ENCODE assay signal across 21 mouse cellular contexts in the genomic region with DNA sequence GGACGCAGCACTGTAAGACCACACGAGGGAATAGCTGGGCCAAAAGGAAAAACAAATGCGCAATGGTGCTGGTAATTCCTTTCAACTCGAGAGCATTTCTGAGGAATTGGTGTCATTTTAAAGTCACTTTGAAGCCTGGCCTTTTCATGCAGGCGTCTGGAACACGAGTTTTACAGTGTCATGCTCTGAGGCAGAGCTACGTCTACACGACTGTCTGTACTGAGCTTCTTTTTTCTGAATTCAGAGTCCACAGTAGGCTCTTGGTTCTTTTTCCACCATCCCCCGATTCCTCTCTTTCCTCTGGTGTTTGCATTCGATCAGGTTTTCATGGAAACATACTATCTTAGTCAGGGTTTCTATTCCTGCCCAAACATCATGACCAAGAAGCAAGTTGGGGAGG.
A peak's percentile ranks its signal among the peaks of the same experiment; 100 is the strongest.
DNase-seq lines count a peak whose midpoint lies in the region; ATAC-seq and TF ChIP-seq lines count a peak whose summit lies in the region.
"Had no signal": no experiment of that assay in that cellular context is flagged by ENCODE, and none has a peak within 500 bp of the region (broad histone marks: within the 10 kb centered on the region; RNA-seq: fewer than 3 reads in every experiment).

No protein-coding gene starts in this region.

- H3K9me3 ChIP-seq in midbrain, embryonic 11.5 days (ENCODE audit: control insufficient read depth, low read length), result no peaks in the 10 kb centered on the region
- H3K9me3 ChIP-seq in midbrain, postnatal 0 days (ENCODE audit: low read length), result no peaks in the 10 kb centered on the region
- H3K9me3 ChIP-seq in midbrain, embryonic 15.5 days, result no peaks in the 10 kb centered on the region
- no peaks in the 10 kb centered on the region for H3K9me3 ChIP-seq in midbrain, embryonic 14.5 days (ENCODE audit: control insufficient read depth, low read length)
- H3K9me3 ChIP-seq in midbrain, embryonic 16.5 days (replicated peaks; ENCODE audit: control insufficient read depth, low read length, poor library complexity, severe bottlenecking), result no peaks in the 10 kb centered on the region
- H3K9me3 ChIP-seq in midbrain, embryonic 13.5 days, result no peaks in the 10 kb centered on the region
- H3K9me3 ChIP-seq: G1E had no signal

- no peak for TF ChIP-seq CTCF in midbrain, postnatal 0 days (IDR thresholded peaks at IDR 0.05)

- DNase-seq in midbrain, embryonic 11.5 days (ENCODE audit: low spot score, missing footprints), result peak; percentile 23
- DNase-seq in midbrain, postnatal 0 days (ENCODE audit: low spot score), result no peak
- no peak for DNase-seq in midbrain, embryonic 14.5 days
- DNase-seq: adrenal gland, adult 2 months; adrenal gland, adult 8-10 months; adrenal gland, postnatal 10 days; adrenal gland, postnatal 14 days; adrenal gland, postnatal 25 days; adrenal gland, postnatal 36 days; B cell, adult 2 months; cerebellum, adult 11 months; cerebellum, adult 11-12 months; cerebellum, adult 18-20 months had no signal

- no peak overlapping the region for H3K9ac ChIP-seq in midbrain, embryonic 11.5 days (ENCODE audit: low read length)
- H3K9ac ChIP-seq in midbrain, postnatal 0 days (replicated peaks; ENCODE audit: low read length, poor library complexity, severe bottlenecking), result no peak overlapping the region
- H3K9ac ChIP-seq in midbrain, embryonic 15.5 days, result no peak overlapping the region
- no peak overlapping the region for H3K9ac ChIP-seq in midbrain, embryonic 14.5 days (replicated peaks; ENCODE audit: low read length)
- no peak overlapping the region for H3K9ac ChIP-seq in midbrain, embryonic 16.5 days (ENCODE audit: low read depth, low read length)
- no peak overlapping the region for H3K9ac ChIP-seq in midbrain, embryonic 13.5 days (replicated peaks)

- no peak overlapping the region for H3K4me2 ChIP-seq in midbrain, embryonic 11.5 days
- no peak overlapping the region for H3K4me2 ChIP-seq in midbrain, postnatal 0 days (ENCODE audit: low read depth, low read length, poor library complexity, severe bottlenecking)
- H3K4me2 ChIP-seq in midbrain, embryonic 15.5 days, result no peak overlapping the region
- H3K4me2 ChIP-seq in midbrain, embryonic 14.5 days (ENCODE audit: low read length), result no peak overlapping the region
- H3K4me2 ChIP-seq in midbrain, embryonic 16.5 days (ENCODE audit: low read length), result no peak overlapping the region
- H3K4me2 ChIP-seq in midbrain, embryonic 13.5 days (replicated peaks), result no peak overlapping the region

- WGBS in midbrain, embryonic 11.5 days, result 82% methylated on average over 10 of the region's 10 CpGs
- WGBS in midbrain, postnatal 0 days, result 58% methylated on average over 10 of the region's 10 CpGs
- 68% methylated on average over 10 of the region's 10 CpGs for WGBS in midbrain, embryonic 15.5 days
- 70% methylated on average over 10 of the region's 10 CpGs for WGBS in midbrain, embryonic 14.5 days
- WGBS in midbrain, embryonic 16.5 days, result 61% methylated on average over 10 of the region's 10 CpGs
- 74% methylated on average over 10 of the region's 10 CpGs for WGBS in midbrain, embryonic 13.5 days

- no peaks in the 10 kb centered on the region for H3K4me1 ChIP-seq in midbrain, embryonic 11.5 days (ENCODE audit: control insufficient read depth, insufficient read depth, low read length)
- no peaks in the 10 kb centered on the region for H3K4me1 ChIP-seq in midbrain, postnatal 0 days (ENCODE audit: insufficient read depth, low read length)
- no peaks in the 10 kb centered on the region for H3K4me1 ChIP-seq in midbrain, embryonic 15.5 days
- H3K4me1 ChIP-seq in midbrain, embryonic 14.5 days (ENCODE audit: control insufficient read depth, insufficient read depth, low read length), result no peaks in the 10 kb centered on the region
- H3K4me1 ChIP-seq in midbrain, embryonic 16.5 days (ENCODE audit: control insufficient read depth, insufficient read depth, low read length), result no peaks in the 10 kb centered on the region
- 0 out of 2 replicates have a peak, but pooled peaks cover 6% of the 10 kb centered on the region for H3K4me1 ChIP-seq in midbrain, embryonic 13.5 days (replicated peaks)

- no peak overlapping the region for H3K27ac ChIP-seq in midbrain, embryonic 11.5 days (ENCODE audit: low read depth, low read length)
- H3K27ac ChIP-seq in midbrain, postnatal 0 days (ENCODE audit: low read depth, low read length), result no peak overlapping the region
- no peak overlapping the region for H3K27ac ChIP-seq in midbrain, embryonic 15.5 days
- H3K27ac ChIP-seq in midbrain, embryonic 14.5 days (replicated peaks; ENCODE audit: low read depth, low read length), result no peak overlapping the region
- peak overlapping the region; percentile 17; the same call in 1 of the 2 replicates for H3K27ac ChIP-seq in midbrain, embryonic 16.5 days (ENCODE audit: low read length)
- no peak overlapping the region for H3K27ac ChIP-seq in midbrain, embryonic 13.5 days

- no peak for ATAC-seq in midbrain, embryonic 11.5 days (ENCODE audit: low FRiP score)
- ATAC-seq in midbrain, postnatal 0 days (ENCODE audit: low FRiP score), result no peak
- 0 out of 2 replicates have a peak, but pooled peaks have one; percentile 56 for ATAC-seq in midbrain, embryonic 15.5 days (replicated peaks)
- ATAC-seq in midbrain, embryonic 14.5 days (ENCODE audit: low FRiP score, low TSS enrichment), result no peak
- ATAC-seq in midbrain, embryonic 16.5 days, result 0 out of 2 replicates have a peak, but pooled peaks have one; percentile 60
- no peak for ATAC-seq in midbrain, embryonic 13.5 days
- ATAC-seq: activated CD4-positive, CD25-positive, alpha-beta regulatory T cell, adult 4 months; CD4-positive, CD25-positive, alpha-beta regulatory T cell, adult 4 months; Patski had no signal

- H3K36me3 ChIP-seq in midbrain, embryonic 11.5 days (ENCODE audit: control insufficient read depth, insufficient read depth, low read length), result no peaks in the 10 kb centered on the region
- H3K36me3 ChIP-seq in midbrain, postnatal 0 days (ENCODE audit: insufficient read depth, low read length), result no peaks in the 10 kb centered on the region
- H3K36me3 ChIP-seq in midbrain, embryonic 15.5 days (replicated peaks), result no peaks in the 10 kb centered on the region
- no peaks in the 10 kb centered on the region for H3K36me3 ChIP-seq in midbrain, embryonic 14.5 days (ENCODE audit: control insufficient read depth, insufficient read depth, low read length)
- no peaks in the 10 kb centered on the region for H3K36me3 ChIP-seq in midbrain, embryonic 16.5 days (ENCODE audit: control insufficient read depth, insufficient read depth, low read length)
- H3K36me3 ChIP-seq in midbrain, embryonic 13.5 days, result no peaks in the 10 kb centered on the region
- H3K36me3 ChIP-seq: G1E had no signal

- H3K4me3 ChIP-seq in midbrain, embryonic 11.5 days (ENCODE audit: low read depth, low read length), result no peak overlapping the region
- H3K4me3 ChIP-seq in midbrain, postnatal 0 days (ENCODE audit: low read depth, low read length), result no peak overlapping the region
- H3K4me3 ChIP-seq in midbrain, embryonic 15.5 days, result no peak overlapping the region
- no peak overlapping the region for H3K4me3 ChIP-seq in midbrain, embryonic 14.5 days (replicated peaks; ENCODE audit: low read depth, low read length)
- no peak overlapping the region for H3K4me3 ChIP-seq in midbrain, embryonic 16.5 days (ENCODE audit: low read depth, low read length)
- no peak overlapping the region for H3K4me3 ChIP-seq in midbrain, embryonic 13.5 days (replicated peaks)

- no peaks in the 10 kb centered on the region for H3K27me3 ChIP-seq in midbrain, embryonic 11.5 days (ENCODE audit: control insufficient read depth, insufficient read depth, low read length)
- no peaks in the 10 kb centered on the region for H3K27me3 ChIP-seq in midbrain, postnatal 0 days (ENCODE audit: insufficient read depth, low read length)
- H3K27me3 ChIP-seq in midbrain, embryonic 15.5 days (replicated peaks), result no peaks in the 10 kb centered on the region
- no peaks in the 10 kb centered on the region for H3K27me3 ChIP-seq in midbrain, embryonic 14.5 days (ENCODE audit: control insufficient read depth, insufficient read depth, low read length)
- no peaks in the 10 kb centered on the region for H3K27me3 ChIP-seq in midbrain, embryonic 16.5 days (ENCODE audit: control insufficient read depth, insufficient read depth, low read depth, low read length)
- H3K27me3 ChIP-seq in midbrain, embryonic 13.5 days, result no peaks in the 10 kb centered on the region
- H3K27me3 ChIP-seq: CH12.LX, Patski had no signal

Comparison
In these comparisons a context has a peak if more than half of its experiments do, and no peak if none do; other contexts are left out.
1. ATAC-seq: peak in midbrain, embryonic 15.5 days (single experiment) and midbrain, embryonic 16.5 days (single experiment); none in midbrain, embryonic 11.5 days (single experiment), midbrain, postnatal 0 days (single experiment), midbrain, embryonic 14.5 days (single experiment) and midbrain, embryonic 13.5 days (single experiment).